Mouse (Mus musculus) spleen, postnatal 4 days (tissue): ENCODE data around the gene Rin3.
A peak's percentile ranks its signal among the peaks of the same experiment; 100 is the strongest.
"Not testable (repeated sequence)": the region's sequence is repeated elsewhere in the genome, so short reads cannot be mapped to it uniquely, and the experiment has no call there.

Source experiments
- DNase-seq, 2 experiments: peaks; one replicate each; pipeline ENCODE4 v3.0.0; 2022; ENCODE audit warnings: low spot score in 2 of 2

Gene Rin3

GRCm38 (mm10) chr12:102282763-102283482 is at the start of gene Rin3:
TSS of gene Rin3 (plus strand) at chr12:102283048.
- DNase-seq, result peak; percentile 54 to 77

GRCm38 (mm10) chr12:102235551-102235950 is 47.3 kb upstream of the Rin3 start:
- DNase-seq, result no peak

- no peak for DNase-seq
These were observed 46.5 kb upstream of the Rin3 start for GRCm38 (mm10) chr12:102236317-102236716.

GRCm38 (mm10) chr12:102242076-102242722 is 40.6 kb upstream of the Rin3 start:
- DNase-seq, result no peak

GRCm38 (mm10) chr12:102243915-102244314 is 38.9 kb upstream of the Rin3 start:
- no peak for DNase-seq

GRCm38 (mm10) chr12:102246226-102246625 is 36.6 kb upstream of the Rin3 start:
- no peak for DNase-seq

GRCm38 (mm10) chr12:102248104-102248503 is 34.7 kb upstream of the Rin3 start:
- DNase-seq, result no peak

- DNase-seq, result no peak
These were observed 32.5 kb upstream of the Rin3 start for GRCm38 (mm10) chr12:102250316-102250715.

- DNase-seq, result no peak
These were observed 31.8 kb upstream of the Rin3 start for GRCm38 (mm10) chr12:102251070-102251469.

- DNase-seq, result no peak
These were observed 30.9 kb upstream of the Rin3 start for GRCm38 (mm10) chr12:102251985-102252384.

GRCm38 (mm10) chr12:102252525-102252924 is 30.3 kb upstream of the Rin3 start:
- DNase-seq, result no peak

- DNase-seq, result no peak
These were observed 27.8 kb upstream of the Rin3 start for GRCm38 (mm10) chr12:102255012-102255411.

- no peak for DNase-seq
These were observed 24.2 kb upstream of the Rin3 start for GRCm38 (mm10) chr12:102258522-102259112.

GRCm38 (mm10) chr12:102261933-102262396 is 20.9 kb upstream of the Rin3 start:
- no peak for DNase-seq

GRCm38 (mm10) chr12:102262809-102263208 is 20.0 kb upstream of the Rin3 start:
- no peak for DNase-seq

GRCm38 (mm10) chr12:102263249-102263648 is 19.6 kb upstream of the Rin3 start:
- DNase-seq, result no peak

- no peak for DNase-seq
These were observed 16.4 kb upstream of the Rin3 start for GRCm38 (mm10) chr12:102266433-102266832.

GRCm38 (mm10) chr12:102269144-102269543 is 13.7 kb upstream of the Rin3 start:
- DNase-seq, result no peak

GRCm38 (mm10) chr12:102270776-102271405 is 12.0 kb upstream of the Rin3 start:
- no peak for DNase-seq

- no peak for DNase-seq
These were observed 11.4 kb upstream of the Rin3 start for GRCm38 (mm10) chr12:102271447-102271846.

- no peak for DNase-seq
These were observed 6.9 kb upstream of the Rin3 start for GRCm38 (mm10) chr12:102275833-102276443.

GRCm38 (mm10) chr12:102280290-102280689 is 2.6 kb upstream of the Rin3 start:
- DNase-seq, result not testable (repeated sequence)
